Mouse (Mus musculus): Measurements from ENCODE around the gene Fubp3. TPM values are rescaled to one million over a fixed set of nuclear protein-coding genes. Genes with fewer than 3 reads are reported as not detected.

Fubp3 gene
- polyA plus RNA-seq, 1 experiment = 20.4 TPM

- H3K36me3 ChIP-seq (ENCODE audit: control insufficient read depth, insufficient read depth) = no peaks in the 10 kb centered on the region
- H3K79me2 ChIP-seq (ENCODE audit: control insufficient read depth, insufficient read depth) = no peaks in the 10 kb centered on the region
- H3K27me3 ChIP-seq (ENCODE audit: control insufficient read depth, insufficient read depth, insufficient read length) = peaks cover 75% of the 10 kb centered on the region
- TF ChIP-seq SRF (IDR thresholded peaks at IDR 0.05; ENCODE audit: control insufficient read depth, insufficient read length, low read depth) (no peak), POLR2AphosphoS2 (IDR thresholded peaks at IDR 0.05; ENCODE audit: insufficient read length, low read depth) (no peak), TCF3 (IDR thresholded peaks at IDR 0.05; ENCODE audit: insufficient read length, low read depth) (no peak), MYOG (IDR thresholded peaks at IDR 0.05; ENCODE audit: control insufficient read depth in 1 of 3, insufficient read depth in 1 of 3, insufficient read length in 2 of 3, low read depth in 2 of 3) (no peak), CEBPB (IDR thresholded peaks at IDR 0.05; ENCODE audit: insufficient read depth, poor library complexity, severe bottlenecking) (no peak), MYOD1 (IDR thresholded peaks at IDR 0.05; ENCODE audit: control insufficient read depth in 1 of 3, insufficient read length in 2 of 3, low read depth in 2 of 3) (no peak), MAX (IDR thresholded peaks at IDR 0.05; ENCODE audit: low read depth) (no peak), REST (IDR thresholded peaks at IDR 0.05; ENCODE audit: insufficient read depth, insufficient read length) (no peak), POLR2A (IDR thresholded peaks at IDR 0.05; ENCODE audit: insufficient read length, low read depth) (no peak), TCF12 (IDR thresholded peaks at IDR 0.05; ENCODE audit: insufficient read depth, poor library complexity, severe bottlenecking) (no peak), E2F4 (IDR thresholded peaks at IDR 0.05; ENCODE audit: insufficient read depth) (no peak), USF1 (IDR thresholded peaks at IDR 0.05; ENCODE audit: low read depth) (no peak)
- no peak overlapping the region for H3ac ChIP-seq (ENCODE audit: control insufficient read depth, insufficient read length)
- H3K4me2 ChIP-seq (ENCODE audit: low read depth) = no peak overlapping the region
- no peak overlapping the region for H3K4me3 ChIP-seq
Observed at GRCm38 (mm10) chr2:31654854-31655559, 82.6 kb downstream of the Fubp3 start.

- Histone ChIP-seq H3K27me3 (ENCODE audit: control insufficient read depth, insufficient read depth, insufficient read length) (peaks cover 70% of the 10 kb centered on the region), H3K4me2 (ENCODE audit: low read depth) (no peak overlapping the region), H3K36me3 (ENCODE audit: control insufficient read depth, insufficient read depth) (no peaks in the 10 kb centered on the region), H3ac (ENCODE audit: control insufficient read depth, insufficient read length) (no peak overlapping the region), H3K4me3 (no peak overlapping the region), H3K79me2 (ENCODE audit: control insufficient read depth, insufficient read depth) (no peaks in the 10 kb centered on the region)
- no peak for TF ChIP-seq MAX (IDR thresholded peaks at IDR 0.05; ENCODE audit: low read depth)
- no peak for TF ChIP-seq REST (IDR thresholded peaks at IDR 0.05; ENCODE audit: insufficient read depth, insufficient read length)
- no peak for TF ChIP-seq CEBPB (IDR thresholded peaks at IDR 0.05; ENCODE audit: insufficient read depth, poor library complexity, severe bottlenecking)
- TF ChIP-seq TCF3 (IDR thresholded peaks at IDR 0.05; ENCODE audit: insufficient read length, low read depth) = no peak
- TF ChIP-seq MYOD1 (IDR thresholded peaks at IDR 0.05; ENCODE audit: control insufficient read depth in 1 of 3, insufficient read length in 2 of 3, low read depth in 2 of 3) = no peak
- TF ChIP-seq TCF12 (IDR thresholded peaks at IDR 0.05; ENCODE audit: insufficient read depth, poor library complexity, severe bottlenecking) = no peak
- TF ChIP-seq USF1 (IDR thresholded peaks at IDR 0.05; ENCODE audit: low read depth) = no peak
- TF ChIP-seq MYOG (IDR thresholded peaks at IDR 0.05; ENCODE audit: control insufficient read depth in 1 of 3, insufficient read depth in 1 of 3, insufficient read length in 2 of 3, low read depth in 2 of 3) = no peak
- no peak for TF ChIP-seq SRF (IDR thresholded peaks at IDR 0.05; ENCODE audit: control insufficient read depth, insufficient read length, low read depth)
- no peak for TF ChIP-seq E2F4 (IDR thresholded peaks at IDR 0.05; ENCODE audit: insufficient read depth)
- TF ChIP-seq POLR2AphosphoS2 (IDR thresholded peaks at IDR 0.05; ENCODE audit: insufficient read length, low read depth) = no peak
- TF ChIP-seq POLR2A (IDR thresholded peaks at IDR 0.05; ENCODE audit: insufficient read length, low read depth) = no peak
Observed at GRCm38 (mm10) chr2:31656374-31656773, 83.9 kb downstream of the Fubp3 start.

GRCm38 (mm10) chr2:31662939-31663803 lies 90.7 kb downstream of the Fubp3 start:
- TF ChIP-seq POLR2AphosphoS2 (IDR thresholded peaks at IDR 0.05; ENCODE audit: insufficient read length, low read depth) (no peak), TCF3 (IDR thresholded peaks at IDR 0.05; ENCODE audit: insufficient read length, low read depth) (no peak), POLR2A (IDR thresholded peaks at IDR 0.05; ENCODE audit: insufficient read length, low read depth) (no peak), CEBPB (IDR thresholded peaks at IDR 0.05; ENCODE audit: insufficient read depth, poor library complexity, severe bottlenecking) (no peak)
- Histone ChIP-seq H3K4me2 (ENCODE audit: low read depth) (no peak overlapping the region), H3K27me3 (ENCODE audit: control insufficient read depth, insufficient read depth, insufficient read length) (peaks cover 42% of the 10 kb centered on the region)

GRCm38 (mm10) chr2:31663804-31664180 lies 91.3 kb downstream of the Fubp3 start:
- no peak for TF ChIP-seq POLR2AphosphoS2 (IDR thresholded peaks at IDR 0.05; ENCODE audit: insufficient read length, low read depth)
- Histone ChIP-seq H3K4me2 (ENCODE audit: low read depth) (no peak overlapping the region), H3K27me3 (ENCODE audit: control insufficient read depth, insufficient read depth, insufficient read length) (peaks cover 36% of the 10 kb centered on the region)

More at GRCm38 (mm10) chr2:31662939-31663803, 90.7 kb downstream of the Fubp3 start:
- H3K4me3 ChIP-seq = no peak overlapping the region
- H3K79me2 ChIP-seq (ENCODE audit: control insufficient read depth, insufficient read depth) = no peaks in the 10 kb centered on the region
- H3K36me3 ChIP-seq (ENCODE audit: control insufficient read depth, insufficient read depth) = no peaks in the 10 kb centered on the region
- H3ac ChIP-seq (ENCODE audit: control insufficient read depth, insufficient read length) = no peak overlapping the region

More at GRCm38 (mm10) chr2:31663804-31664180, 91.3 kb downstream of the Fubp3 start:
- Histone ChIP-seq H3K79me2 (ENCODE audit: control insufficient read depth, insufficient read depth) (no peaks in the 10 kb centered on the region), H3ac (ENCODE audit: control insufficient read depth, insufficient read length) (no peak overlapping the region), H3K36me3 (ENCODE audit: control insufficient read depth, insufficient read depth) (no peaks in the 10 kb centered on the region), H3K4me3 (no peak overlapping the region)

Other genes starting within 250 kb of the Fubp3 start
- 71.5 TPM for gene Ass1, start 102.4 kb upstream of the Fubp3 start, polyA plus RNA-seq (2012; fragmentation: generic; extraction: Trizol)
- not detected for gene Prdm12, start 67.4 kb downstream of the Fubp3 start, polyA plus RNA-seq (2012; fragmentation: generic; extraction: Trizol)
- gene Exosc2, start 98.1 kb downstream of the Fubp3 start, polyA plus RNA-seq (2012; fragmentation: generic; extraction: Trizol) = 25.4 TPM
- gene Abl1, start 115.7 kb downstream of the Fubp3 start, polyA plus RNA-seq (2012; fragmentation: generic; extraction: Trizol) = 28.0 TPM
- 1.5 TPM for gene Qrfp, start 237.9 kb downstream of the Fubp3 start, polyA plus RNA-seq (2012; fragmentation: generic; extraction: Trizol)